Mouse (Mus musculus) brain, embryonic 14.5 days (tissue): ENCODE results near the gene Erc2.

Experiments
- CTCF ChIP-seq: fragments of 200-500 bp; IDR thresholded peaks from 2 replicates; pipeline ENCODE4 v1.5.1; 2012; ENCODE audit warnings: inconsistent platforms, mild to moderate bottlenecking, moderate library complexity, borderline replicate concordance; ENCODE audit not compliant: insufficient read depth, insufficient read length; ENCODE audit errors: extremely low read depth
- POLR2A ChIP-seq: fragments of 200-500 bp; IDR thresholded peaks from 2 replicates; pipeline ENCODE4 v1.6.1; 2012; ENCODE audit warnings: mild to moderate bottlenecking, inconsistent platforms, borderline replicate concordance; ENCODE audit not compliant: poor library complexity, insufficient read depth, insufficient read length, severe bottlenecking; ENCODE audit errors: extremely low read depth

DNA sequence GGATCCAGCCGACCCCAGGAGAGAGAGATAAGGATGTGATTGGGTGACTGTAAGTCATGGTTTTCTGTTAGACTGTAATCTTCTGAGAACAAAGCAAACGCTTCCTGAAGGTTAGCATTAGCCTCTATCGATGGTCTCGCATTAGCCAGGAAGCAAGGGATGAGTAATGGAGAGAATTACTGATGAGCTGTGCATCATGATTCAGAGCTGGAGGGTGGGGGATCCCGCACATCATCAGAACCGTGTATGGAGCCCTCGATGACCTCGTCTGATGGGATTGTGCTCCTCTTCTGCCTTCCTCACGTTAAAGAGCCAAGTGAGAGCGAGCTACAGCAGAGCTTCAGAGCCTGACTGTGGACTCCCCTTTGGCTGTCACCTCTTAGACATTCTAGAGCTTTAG lies 6.5 kb downstream of the Erc2 start:
- TF ChIP-seq CTCF (no peak), POLR2A (no peak)
